Mouse (Mus musculus): ENCODE results near the gene Sgms2. TPM values are rescaled to one million over a fixed set of nuclear protein-coding genes. Genes with fewer than 3 reads are reported as not detected.

Sgms2 gene
- total and polyA plus RNA-seq, 3 experiments: not detected

DNA sequence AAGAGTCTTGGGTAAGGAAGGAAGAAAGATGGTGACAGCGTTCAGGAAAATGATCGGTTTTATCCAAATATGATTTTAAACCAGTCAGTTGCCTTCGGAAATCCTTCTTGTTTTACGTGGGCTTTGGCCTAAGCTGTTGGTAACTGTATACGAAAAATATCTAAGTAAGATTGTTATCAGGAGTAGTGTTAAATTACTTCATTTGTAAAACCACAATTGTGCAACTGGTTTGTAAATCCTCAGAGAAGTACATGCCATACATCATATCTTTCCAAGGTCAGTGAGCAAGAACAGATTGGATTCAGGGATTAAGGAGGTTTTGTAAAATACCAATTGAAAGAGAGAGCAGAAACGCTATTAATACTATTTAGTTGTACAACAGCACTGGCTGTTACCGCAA lies 185.0 kb downstream of the Sgms2 start:
- in situ Hi-C loops (cut with MboI; ENCODE audit: low pct_ligation_motif_present, low pct_unique_long_range_greater_than_20kb, low sequenced_read_pairs): no loop called here
- H3K4me1 ChIP-seq (ENCODE audit: control insufficient read depth in 1 of 2, insufficient read depth in 2 of 2): peaks cover 4 to 9% of the 10 kb centered on the region in 2 experiments
- TF ChIP-seq TBP (conservative IDR thresholded peaks at IDR 0.05; ENCODE audit: low read depth, low read length) (no peak), GABPA (IDR thresholded peaks at IDR 0.05; ENCODE audit: insufficient replicate concordance, low read depth, low read length) (no peak), MYC (IDR thresholded peaks at IDR 0.05; ENCODE audit: low read depth, low read length) (no peak), MAZ (IDR thresholded peaks at IDR 0.05; ENCODE audit: low read depth, low read length) (no peak), USF2 (conservative IDR thresholded peaks at IDR 0.05; ENCODE audit: low read depth, low read length) (no peak), CHD1 (IDR thresholded peaks at IDR 0.05; ENCODE audit: low read depth, low read length) (no peak), RAD21 (IDR thresholded peaks at IDR 0.05; ENCODE audit: low read depth, low read length) (no peak)

DNA sequence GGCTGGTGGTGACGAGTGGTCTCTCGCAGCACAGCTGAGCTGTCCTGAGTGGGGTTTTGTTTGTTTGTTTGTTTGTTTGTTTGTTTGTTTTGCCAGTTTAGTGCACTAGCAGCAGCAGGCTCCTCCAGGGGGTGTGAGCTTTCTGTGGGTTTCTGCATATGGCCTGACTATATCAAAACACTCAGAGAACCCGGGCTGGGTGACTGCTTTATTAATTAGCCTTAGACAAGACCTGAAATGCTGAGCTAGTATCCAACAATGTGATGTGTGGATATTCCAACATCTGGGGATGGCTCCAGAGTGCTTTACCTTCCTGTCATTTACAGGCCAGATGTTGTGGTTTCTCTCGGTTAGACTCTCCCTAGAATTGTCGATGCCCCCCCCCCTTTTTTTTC lies 187.9 kb downstream of the Sgms2 start:
- dilution Hi-C loops (cut with MboI; ENCODE audit: extremely low pct_ligation_motif_present, extremely low pct_unique_long_range_greater_than_20kb, low sequenced_read_pairs) (no loop called here), in situ Hi-C loops (cut with MboI; ENCODE audit: low pct_ligation_motif_present, low pct_unique_long_range_greater_than_20kb, low sequenced_read_pairs) (loop anchor here (5.0 kb wide), 1 partner anchor 254 kb away; no protein-coding TSS in a partner anchor)
- no peak for TF ChIP-seq USF1 (IDR thresholded peaks at IDR 0.05; ENCODE audit: low read depth, low read length)
- TF ChIP-seq SIN3A (IDR thresholded peaks at IDR 0.05; ENCODE audit: low read length): 0 out of 2 replicates have a peak, but pooled peaks have one; percentile 11
- TF ChIP-seq GABPA (IDR thresholded peaks at IDR 0.05; ENCODE audit: insufficient replicate concordance, low read depth, low read length): no peak
- TF ChIP-seq JUN (IDR thresholded peaks at IDR 0.05; ENCODE audit: insufficient read depth, low read depth, low read length): no peak
- TF ChIP-seq MAZ (IDR thresholded peaks at IDR 0.05; ENCODE audit: low read depth, low read length): no peak
- TF ChIP-seq ZMIZ1 (IDR thresholded peaks at IDR 0.05; ENCODE audit: low read depth, low read length): no peak; the same call in 1 of the 2 replicates
- TF ChIP-seq CHD2 (IDR thresholded peaks at IDR 0.05; ENCODE audit: low read length): no peak
- peak overlapping the region; percentile 68 for H3K4me2 ChIP-seq (ENCODE audit: insufficient read depth, low read depth, poor library complexity, severe bottlenecking)
- H3K4me3 ChIP-seq (replicated peaks in 1 of 3; ENCODE audit: low read depth in 2 of 3, low read length in 2 of 3, poor library complexity in 1 of 3): peak overlapping the region; percentile 42 to 90 (median 67)
- H3K9me3 ChIP-seq (replicated peaks; ENCODE audit: low read length): no peaks in the 10 kb centered on the region
- H3K27ac ChIP-seq (ENCODE audit: insufficient read depth, low read depth): no peak overlapping the region
- H3K27me3 ChIP-seq (replicated peaks): no peaks in the 10 kb centered on the region
- DNase-seq (ENCODE audit: extremely low read depth): no peak
- H3K79me2 ChIP-seq (replicated peaks; ENCODE audit: control insufficient read depth, extremely low read depth, insufficient read depth, poor library complexity, severe bottlenecking): no peaks in the 10 kb centered on the region
- H3K36me3 ChIP-seq (replicated peaks in 1 of 2; ENCODE audit: control insufficient read depth in 1 of 2, insufficient read depth in 1 of 2, low read length in 1 of 2): no peaks in the 10 kb centered on the region
- H3K9ac ChIP-seq (ENCODE audit: insufficient read depth, low read depth): peak overlapping the region; percentile 39
- peaks cover 4 to 18% of the 10 kb centered on the region in 2 experiments for H3K4me1 ChIP-seq (ENCODE audit: control insufficient read depth in 1 of 2, insufficient read depth in 2 of 2)

More for the DNA sequence above, 185.0 kb downstream of the Sgms2 start:
- dilution Hi-C loops (cut with MboI; ENCODE audit: extremely low pct_ligation_motif_present, extremely low pct_unique_long_range_greater_than_20kb, low sequenced_read_pairs): no loop called here
- no peak overlapping the region for H3K4me3 ChIP-seq (replicated peaks in 1 of 3; ENCODE audit: low read depth in 2 of 3, low read length in 2 of 3, poor library complexity in 1 of 3)
- H3K9ac ChIP-seq (ENCODE audit: insufficient read depth, low read depth): no peak overlapping the region
- no peaks in the 10 kb centered on the region for H3K79me2 ChIP-seq (replicated peaks; ENCODE audit: control insufficient read depth, extremely low read depth, insufficient read depth, poor library complexity, severe bottlenecking)
- no peaks in the 10 kb centered on the region for H3K36me3 ChIP-seq (replicated peaks in 1 of 2; ENCODE audit: control insufficient read depth in 1 of 2, insufficient read depth in 1 of 2, low read length in 1 of 2)
- peaks cover 7% of the 10 kb centered on the region for H3K9me3 ChIP-seq (replicated peaks; ENCODE audit: low read length)
- no peak overlapping the region for H3K4me2 ChIP-seq (ENCODE audit: insufficient read depth, low read depth, poor library complexity, severe bottlenecking)
- DNase-seq (ENCODE audit: extremely low read depth): no peak
- H3K27me3 ChIP-seq (replicated peaks): no peaks in the 10 kb centered on the region
- no peak overlapping the region for H3K27ac ChIP-seq (ENCODE audit: insufficient read depth, low read depth)

Measured in CH12.LX (cell line).